Mouse (Mus musculus) CH12.LX (cell line): ENCODE measurements at regions not wholly inside any gene's neighbourhood (a gene's known extent, or its start where the extent isn't known, plus 50 kb on each side); places are given as distances from the start of the nearest gene placed in this dataset.

ENCODE experiments used
- DNase-seq: peaks from one replicate; pipeline ENCODE4 v3.0.0-alpha.2; 2013; ENCODE audit errors: extremely low read depth
- H3K27ac ChIP-seq: 2 replicates; pipeline ENCODE4 v1.5.1; 2012; ENCODE audit warnings: low read depth, mild to moderate bottlenecking, control low read depth, moderate library complexity; ENCODE audit not compliant: insufficient read depth
- H3K27me3 ChIP-seq: replicated peaks from 2 replicates; pipeline ENCODE3; 2012; ENCODE audit warnings: inconsistent platforms
- H3K36me3 ChIP-seq, 2 experiments: replicated peaks in 1 of 2; 2 replicates each; pipeline versions ENCODE3 to v1.6.1; 2012; ENCODE audit warnings: inconsistent platforms in 1 of 2, low read length in 1 of 2, mild to moderate bottlenecking in 1 of 2, mixed read lengths in 1 of 2, moderate library complexity in 1 of 2; ENCODE audit not compliant: control insufficient read depth in 1 of 2, insufficient read depth in 1 of 2
- H3K4me1 ChIP-seq, 2 experiments: 2 replicates each; pipeline ENCODE4 v1.6.1; 2012; ENCODE audit warnings: inconsistent platforms in 1 of 2, moderate library complexity in 1 of 2; ENCODE audit not compliant: insufficient read depth in 2 of 2, control insufficient read depth in 1 of 2
- H3K4me2 ChIP-seq: 2 replicates; pipeline ENCODE4 v1.6.1; 2012; ENCODE audit warnings: low read depth, mild to moderate bottlenecking, control low read depth; ENCODE audit not compliant: poor library complexity, insufficient read depth, severe bottlenecking
- H3K4me3 ChIP-seq, 3 experiments: fragments of 150-350 bp in 1 of 3; sonication (generic) in 1 of 3; replicated peaks in 1 of 3; 2 replicates each; pipeline versions ENCODE3 to v1.5.1; 2011 to 2012; ENCODE audit warnings: low read depth in 2 of 3, low read length in 2 of 3, mild to moderate bottlenecking in 2 of 3, moderate library complexity in 2 of 3, control low read depth in 1 of 3, improper control_type of control experiment in 1 of 3, inconsistent platforms in 1 of 3, mixed read lengths in 1 of 3; ENCODE audit not compliant: poor library complexity in 1 of 3
- H3K79me2 ChIP-seq: replicated peaks from 2 replicates; pipeline ENCODE4 v1.6.1; 2012; ENCODE audit warnings: mild to moderate bottlenecking, moderate library complexity; ENCODE audit not compliant: control insufficient read depth, poor library complexity, insufficient read depth, severe bottlenecking; ENCODE audit errors: extremely low read depth
- H3K9ac ChIP-seq: 2 replicates; pipeline ENCODE4 v1.6.1; 2012; ENCODE audit warnings: low read depth, mild to moderate bottlenecking, control low read depth, moderate library complexity; ENCODE audit not compliant: insufficient read depth
- H3K9me3 ChIP-seq: replicated peaks from 2 replicates; pipeline ENCODE3; 2012; ENCODE audit warnings: low read length, inconsistent platforms, mixed read lengths
- E2F4 ChIP-seq: IDR thresholded peaks from 2 replicates; pipeline ENCODE4 v1.6.1; 2011; ENCODE audit warnings: low read depth, low read length, improper control_type of control experiment; ENCODE audit not compliant: insufficient replicate concordance
- JUN ChIP-seq: IDR thresholded peaks from 2 replicates; pipeline ENCODE4 v1.6.1; 2011; ENCODE audit warnings: low read depth, mild to moderate bottlenecking, low read length, improper control_type of control experiment, moderate library complexity; ENCODE audit not compliant: insufficient read depth
- MAZ ChIP-seq: IDR thresholded peaks from 2 replicates; pipeline ENCODE4 v1.6.1; 2012; ENCODE audit warnings: low read depth, mild to moderate bottlenecking, inconsistent platforms, low read length, improper control_type of control experiment, moderate library complexity
- MXI1 ChIP-seq: IDR thresholded peaks from 2 replicates; pipeline ENCODE4 v1.6.1; 2011; ENCODE audit warnings: mild to moderate bottlenecking, low read depth, low read length, improper control_type of control experiment
- NELFE ChIP-seq: IDR thresholded peaks from 2 replicates; pipeline ENCODE4 v1.6.1; 2011; ENCODE audit warnings: low read depth, low read length, improper control_type of control experiment
- POLR2AphosphoS2 ChIP-seq: IDR thresholded peaks from 2 replicates; pipeline ENCODE4 v1.6.1; 2011; ENCODE audit warnings: low read depth, low read length, improper control_type of control experiment
- RAD21 ChIP-seq: IDR thresholded peaks from 2 replicates; pipeline ENCODE4 v1.6.1; 2011; ENCODE audit warnings: low read depth, mild to moderate bottlenecking, low read length, improper control_type of control experiment, moderate library complexity
- USF1 ChIP-seq: IDR thresholded peaks from 2 replicates; pipeline ENCODE4 v1.6.1; 2014; ENCODE audit warnings: low read depth, mild to moderate bottlenecking, inconsistent platforms, low read length, improper control_type of control experiment
- USF2 ChIP-seq: conservative IDR thresholded peaks from 2 replicates; pipeline ENCODE4 v1.6.1; 2011; ENCODE audit warnings: low read depth, low read length, improper control_type of control experiment
- dilution Hi-C: fragments of 300-500 bp; cut with MboI; formaldehyde crosslinking; loops from 2 replicates; pipeline ENCODE4 v1.14.3; 2020; ENCODE audit warnings: low sequenced_read_pairs; ENCODE audit not compliant: extremely low pct_unique_long_range_greater_than_20kb, extremely low pct_ligation_motif_present
- in situ Hi-C: fragments of 300-500 bp; cut with MboI; formaldehyde crosslinking; loops from 3 replicates; pipeline ENCODE4 v1.14.3; 2019; ENCODE audit warnings: low sequenced_read_pairs, low pct_ligation_motif_present, low pct_unique_long_range_greater_than_20kb, mixed read lengths

DNA sequence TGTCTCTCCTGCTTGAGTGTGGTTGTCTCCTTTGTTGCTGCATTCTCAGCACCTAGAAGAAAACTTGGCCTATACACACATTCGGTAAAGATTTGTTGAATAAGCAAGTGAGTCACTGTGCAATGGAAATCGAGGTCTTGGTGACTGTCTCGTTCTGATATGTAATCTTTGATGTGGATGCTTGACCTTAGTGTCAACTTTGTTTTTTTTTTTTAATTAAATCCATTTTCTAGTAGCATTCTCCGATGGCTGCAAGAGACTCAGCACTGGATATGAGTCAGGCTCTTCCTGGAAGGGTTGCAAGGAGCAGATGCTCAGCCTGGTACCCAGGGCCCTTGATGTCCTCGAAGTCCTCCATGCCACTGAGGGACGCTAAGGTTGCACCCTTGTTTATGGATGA, 50.9 kb upstream of the Ampd3 start:
- dilution Hi-C loops (no loop called here), in situ Hi-C loops (loop anchor here (10.0 kb wide), 1 partner anchor 208 kb away; no protein-coding TSS in a partner anchor)
- Histone ChIP-seq H3K36me3 (no peaks in the 10 kb centered on the region), H3K9me3 (peaks cover 2% of the 10 kb centered on the region), H3K27me3 (peaks cover 16% of the 10 kb centered on the region), H3K4me3 (no peak overlapping the region), H3K9ac (no peak overlapping the region), H3K79me2 (no peaks in the 10 kb centered on the region), H3K4me1 (no peaks in the 10 kb centered on the region), H3K4me2 (no peak overlapping the region), H3K27ac (no peak overlapping the region)
- TF ChIP-seq USF2 (no peak), RAD21 (no peak), E2F4 (no peak), JUN (no peak), POLR2AphosphoS2 (no peak), NELFE (no peak), MAZ (no peak), MXI1 (no peak), USF1 (no peak)
- DNase-seq = no peak
